Mouse (Mus musculus) spleen, postnatal 4 days (tissue): Measurements from ENCODE around the gene Tbc1d30.

Experiments
- DNase-seq, 2 experiments: peaks; one replicate each; pipeline ENCODE4 v3.0.0; 2022; ENCODE audit warnings: low spot score in 2 of 2

Tbc1d30 gene

GRCm38 (mm10) chr10:121268771-121269170, 82.3 kb downstream of the Tbc1d30 start:
- DNase-seq, result no peak

DNA sequence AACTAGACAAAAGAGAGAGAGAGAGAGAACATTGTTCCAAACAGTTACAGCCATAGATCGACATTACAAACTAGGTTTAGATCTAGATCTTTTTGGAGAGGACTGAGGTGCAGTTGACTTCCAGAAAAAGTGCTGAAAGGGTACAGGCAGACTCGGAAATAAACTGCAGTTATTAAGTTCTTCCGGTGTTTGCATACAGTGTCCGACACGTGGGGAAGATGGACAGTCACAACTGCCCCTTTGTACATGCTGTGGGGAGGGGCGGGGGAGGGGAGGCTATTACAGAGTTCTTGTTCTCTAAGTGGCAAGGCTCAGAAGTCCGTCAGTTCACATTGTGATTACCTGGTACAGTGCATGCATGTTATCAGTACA, 86.9 kb downstream of the Tbc1d30 start:
- DNase-seq, result no peak

DNA sequence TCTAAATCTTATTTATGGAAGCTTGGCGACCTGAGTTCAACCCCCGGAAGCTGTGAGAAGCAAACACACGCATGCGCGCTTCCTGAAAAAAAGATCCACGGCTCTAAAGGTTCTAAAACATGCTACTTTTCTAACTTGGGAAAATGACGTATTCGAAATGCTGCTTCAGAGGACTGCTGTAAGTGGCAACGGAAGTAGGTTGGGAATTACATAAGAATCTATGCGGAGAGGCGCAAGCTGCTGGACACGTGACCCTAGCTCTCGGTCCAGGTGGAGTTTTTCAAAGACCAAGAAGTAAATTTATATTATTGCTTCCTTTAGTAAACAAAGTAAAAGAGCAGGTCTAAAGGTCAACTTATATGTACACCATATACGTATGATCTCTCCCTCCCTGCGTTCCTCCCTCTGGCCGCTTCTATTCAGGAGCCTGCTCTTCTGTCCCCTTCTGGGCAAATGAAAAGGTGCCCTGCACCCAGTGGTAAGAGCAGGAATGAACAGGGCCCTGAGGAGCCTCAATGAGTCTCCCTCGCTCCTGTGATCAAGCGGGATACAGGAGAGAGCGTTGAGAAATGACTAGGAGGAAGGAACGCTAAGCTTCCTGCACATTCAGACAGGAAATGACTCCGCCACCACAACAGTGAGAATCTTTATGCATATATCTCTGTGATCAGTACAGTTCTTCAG, 87.4 kb downstream of the Tbc1d30 start:
- no peak for DNase-seq

GRCm38 (mm10) chr10:121262206-121262605, 88.9 kb downstream of the Tbc1d30 start:
- DNase-seq, result no peak

- no peak for DNase-seq
These were observed 90.0 kb downstream of the Tbc1d30 start for GRCm38 (mm10) chr10:121261036-121261592.

DNA sequence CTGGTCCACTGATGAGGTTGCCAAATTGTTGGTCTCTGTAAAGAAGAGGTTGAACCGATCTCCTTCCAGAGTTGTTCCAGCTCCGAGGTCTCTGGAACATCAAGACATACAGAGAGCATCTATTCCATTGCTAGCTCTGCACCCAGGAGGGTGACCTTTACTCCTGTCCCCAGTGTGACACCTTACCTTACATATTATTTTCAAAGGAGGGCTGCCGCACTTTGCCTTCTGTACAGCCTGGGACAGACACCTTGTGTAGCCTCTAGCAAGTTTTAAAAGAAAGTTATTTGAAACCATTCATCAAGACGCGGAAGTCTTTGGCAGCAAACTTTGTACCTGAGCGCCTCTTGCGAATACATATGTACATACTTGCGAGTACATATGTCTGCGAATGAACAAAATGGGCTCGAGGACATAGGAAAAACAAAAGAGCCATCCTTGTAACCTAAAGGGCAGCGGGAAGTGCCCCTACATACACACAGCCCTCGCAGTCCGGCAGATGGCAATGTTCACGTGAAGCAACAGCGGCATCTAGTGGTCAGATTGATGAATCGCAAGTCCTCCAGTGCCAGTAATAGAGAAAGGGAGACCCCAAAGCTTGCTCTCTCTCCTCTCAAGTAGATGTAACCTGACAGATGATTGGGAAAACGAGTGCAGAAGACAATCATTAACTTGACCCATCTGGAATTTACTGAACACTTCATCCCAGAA, 94.8 kb downstream of the Tbc1d30 start:
- peak; percentile 48 to 78 for DNase-seq

DNA sequence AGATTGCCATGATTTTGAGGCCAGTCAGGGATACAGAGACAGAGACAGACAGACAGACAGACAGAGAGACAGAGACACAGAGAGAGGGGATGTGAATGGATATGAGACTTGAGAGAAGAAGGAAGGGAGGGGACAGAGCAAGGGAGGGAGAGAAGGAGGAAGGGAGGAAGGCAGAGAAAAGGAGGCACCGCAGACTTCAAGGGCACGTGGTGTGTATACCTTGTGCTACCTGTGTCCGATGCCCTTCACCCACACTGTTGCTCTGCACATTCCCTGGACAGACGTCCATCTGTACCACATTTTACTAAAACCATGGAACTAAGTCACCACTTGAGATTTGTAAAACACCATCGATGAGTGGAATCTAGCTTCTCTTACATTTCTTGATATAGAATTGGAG, 95.6 kb downstream of the Tbc1d30 start:
- no peak for DNase-seq

- no peak for DNase-seq
These were observed 96.7 kb downstream of the Tbc1d30 start for GRCm38 (mm10) chr10:121254343-121254742.

DNA sequence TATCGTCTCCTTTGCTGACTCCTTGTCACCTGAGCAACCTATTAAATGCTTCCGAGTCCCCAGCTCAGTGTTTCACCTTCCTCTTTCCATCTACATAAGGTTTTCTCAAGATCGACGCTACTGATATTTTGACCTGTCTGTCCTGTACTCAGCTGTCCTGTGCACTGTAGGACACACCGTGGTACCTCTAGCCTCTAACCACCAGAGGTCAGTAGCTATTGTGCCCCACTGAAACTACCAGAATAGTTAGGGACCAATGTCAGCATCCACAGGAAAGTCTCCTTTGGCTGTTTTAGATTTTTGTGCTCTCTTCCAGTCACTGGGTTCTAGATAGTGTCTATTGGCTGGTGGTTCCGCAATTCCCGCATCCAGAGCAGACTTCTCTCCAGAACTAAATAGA, 98.3 kb downstream of the Tbc1d30 start:
- DNase-seq, result no peak

- no peak for DNase-seq
These were observed 99.9 kb downstream of the Tbc1d30 start for GRCm38 (mm10) chr10:121251191-121251590.

- DNase-seq, result no peak
These were observed 101.3 kb downstream of the Tbc1d30 start for GRCm38 (mm10) chr10:121249820-121250219.

DNA sequence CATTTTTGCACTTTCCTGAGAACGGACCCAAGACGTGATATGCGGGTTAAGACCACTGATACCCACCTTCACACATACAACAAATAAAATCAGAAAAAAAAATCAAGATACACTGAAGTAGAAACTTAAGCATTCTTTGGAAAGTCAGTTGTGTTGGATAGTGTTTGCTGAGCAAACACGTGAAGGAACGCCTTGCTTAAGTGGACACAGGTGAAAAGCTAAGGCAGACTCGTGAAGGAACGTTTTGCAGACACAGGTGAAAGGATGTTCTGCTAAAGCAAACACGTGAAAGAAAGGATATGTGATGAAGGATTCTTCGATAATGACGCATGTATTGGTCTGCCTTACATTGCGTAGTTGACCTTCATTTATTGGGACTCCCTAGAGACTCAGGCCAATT, 103.5 kb downstream of the Tbc1d30 start:
- no peak for DNase-seq

DNA sequence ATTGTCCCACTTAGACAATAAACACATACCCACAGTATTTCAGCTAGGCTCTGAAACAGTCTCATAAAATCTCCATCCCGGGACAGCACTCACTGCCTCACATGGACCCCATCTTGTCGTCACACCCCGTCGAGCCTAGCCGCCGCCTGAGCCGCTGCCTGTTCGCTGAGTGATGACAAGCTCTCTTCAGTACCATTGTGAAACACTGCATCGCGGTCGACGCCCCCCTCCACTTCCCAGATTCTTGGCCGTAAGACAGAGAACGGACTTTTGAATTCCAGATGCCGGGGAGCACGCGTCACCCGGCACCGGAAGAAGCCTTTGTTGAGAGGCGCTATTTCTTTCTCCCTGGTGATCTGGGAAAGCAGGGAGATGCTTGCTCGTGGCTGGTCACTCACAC, 104.1 kb downstream of the Tbc1d30 start:
- DNase-seq, result no peak

GRCm38 (mm10) chr10:121243373-121244207, 107.5 kb downstream of the Tbc1d30 start:
- no peak for DNase-seq

- DNase-seq, result no peak
These were observed 108.5 kb downstream of the Tbc1d30 start for GRCm38 (mm10) chr10:121242596-121242995.

DNA sequence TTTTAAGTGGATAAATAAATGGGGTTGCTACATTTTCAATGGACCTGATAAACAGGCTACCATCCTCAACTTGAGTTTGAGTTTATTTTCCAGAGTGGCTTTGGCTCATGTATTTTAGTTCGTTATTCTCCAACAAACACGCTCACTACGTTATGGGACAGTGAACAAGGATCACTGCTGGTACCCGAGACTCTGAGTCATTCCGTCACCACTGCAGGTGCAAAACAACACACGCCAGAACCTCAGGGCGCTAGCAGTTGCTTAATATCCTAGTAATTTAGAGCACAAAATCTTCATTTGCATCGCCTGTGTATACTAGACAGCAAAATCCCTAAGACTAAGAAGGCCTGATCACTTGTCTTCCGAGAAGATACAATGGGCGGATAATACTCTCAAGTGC, 112.0 kb downstream of the Tbc1d30 start:
- DNase-seq, result no peak

GRCm38 (mm10) chr10:121238551-121238950, 112.5 kb downstream of the Tbc1d30 start:
- DNase-seq, result no peak

GRCm38 (mm10) chr10:121237377-121237776, 113.7 kb downstream of the Tbc1d30 start:
- no peak for DNase-seq

DNA sequence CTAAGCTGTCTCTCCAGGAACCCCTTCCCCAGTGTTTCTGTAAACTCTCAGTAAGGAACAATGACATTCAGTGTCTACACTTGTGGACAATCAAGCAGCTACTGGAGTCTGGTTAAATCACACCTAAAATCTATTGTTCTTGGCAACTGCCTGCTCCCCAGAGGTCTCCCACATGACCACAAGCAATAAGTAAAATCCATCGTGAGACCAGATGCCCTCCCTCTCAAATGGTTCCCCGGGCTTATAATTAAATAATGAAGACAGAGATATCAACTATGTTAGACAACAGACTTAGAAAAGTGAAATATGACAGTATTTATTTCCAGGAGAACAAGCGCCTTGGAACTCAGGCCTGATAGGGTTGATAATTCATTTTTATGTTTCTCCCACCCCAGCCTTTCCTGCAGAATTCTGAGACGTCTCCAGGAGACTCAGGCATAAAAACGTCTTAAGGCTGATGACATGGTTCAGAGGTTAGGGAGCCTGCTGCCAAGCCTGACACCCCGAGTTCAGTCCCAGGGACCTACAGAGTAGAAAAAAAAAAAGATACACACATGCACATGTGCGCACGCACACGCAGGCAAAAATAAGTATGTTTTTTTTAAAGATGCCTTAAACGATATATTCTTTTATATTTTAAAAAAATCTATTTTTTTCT, 115.8 kb downstream of the Tbc1d30 start:
- no peak for DNase-seq

GRCm38 (mm10) chr10:121234476-121234875, 116.6 kb downstream of the Tbc1d30 start:
- DNase-seq, result no peak

DNA sequence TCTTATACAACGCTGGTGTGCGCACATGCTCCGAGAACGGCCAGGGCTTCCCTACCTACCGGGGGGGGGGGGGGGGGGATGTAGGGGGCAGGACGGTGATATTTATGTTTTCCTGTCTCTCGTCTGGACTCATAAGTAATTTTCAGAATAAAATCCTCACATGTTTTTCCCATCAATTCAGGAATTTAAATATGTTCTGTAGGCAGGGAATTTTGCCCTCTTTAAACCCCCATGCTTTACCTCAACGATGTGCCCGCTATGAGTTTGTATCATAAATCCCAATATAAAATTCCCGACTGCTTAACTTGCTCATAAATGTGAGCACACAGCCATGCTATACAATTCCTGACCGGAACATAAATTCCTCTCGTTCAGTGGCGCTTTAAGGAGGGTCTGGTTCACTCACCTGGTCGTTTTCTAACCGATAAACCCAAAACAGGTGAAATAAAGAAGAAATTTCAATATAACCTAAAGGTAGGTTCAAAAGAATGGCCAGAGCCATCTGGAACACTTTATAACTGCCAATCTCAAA, 122.6 kb downstream of the Tbc1d30 start:
- no peak for DNase-seq
